Mouse (Mus musculus): ENCODE data around the gene Mtch1.
"Not testable (repeated sequence)": the region's sequence is repeated elsewhere in the genome, so short reads cannot be mapped to it uniquely, and the experiment has no call there.

DNA sequence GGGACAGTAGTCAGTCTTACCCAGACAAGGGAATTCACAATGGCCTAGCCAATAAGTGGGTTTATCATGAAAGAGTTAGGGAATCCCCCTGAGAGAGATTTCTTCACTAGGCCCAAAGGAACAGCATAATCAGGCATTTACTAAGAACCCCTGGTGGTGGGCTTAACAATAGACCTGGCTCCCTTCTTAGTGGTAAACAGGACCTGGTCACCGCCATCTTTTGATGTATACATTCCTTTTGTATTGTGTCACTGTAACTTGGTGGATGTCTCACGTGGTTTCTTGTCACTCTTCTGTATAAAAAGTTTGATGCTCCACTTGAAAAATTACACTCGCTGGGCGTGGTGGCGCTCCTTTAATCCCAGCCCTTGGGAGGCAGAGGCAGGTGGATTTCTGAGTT lies 3.3 kb upstream of the Mtch1 start:
- TF ChIP-seq CTCF (IDR thresholded peaks at IDR 0.05; ENCODE audit: low read depth); EP300 (optimal IDR thresholded peaks at IDR 0.05): not testable (repeated sequence)

All from stomach, postnatal 0 days (tissue).